Mouse (Mus musculus) hindbrain, embryonic 14.5 days (tissue): ENCODE measurements around the gene Uqcrc2. TPM values are rescaled to one million over a fixed set of nuclear protein-coding genes. Genes with fewer than 3 reads are reported as not detected.

Experiments used
- ATAC-seq: fragments of 200-750 bp; cut with Nextera tagmentation; 2 replicates; pipeline ENCODE4 v1.8.0; 2017; ENCODE audit warnings: moderate number of reproducible peaks, mild to moderate bottlenecking, moderate TSS enrichment, moderate library complexity; ENCODE audit not compliant: low FRiP score
- DNase-seq: peaks from one replicate; pipeline ENCODE4 v3.0.0-alpha.2; 2015; ENCODE audit warnings: low spot score
- H3K27ac ChIP-seq: fragments of 300-500 bp; sonication (generic); 2 replicates; pipeline ENCODE4 v1.5.1; 2014; ENCODE audit warnings: mild to moderate bottlenecking, moderate library complexity
- H3K27me3 ChIP-seq: fragments of 300-500 bp; sonication (generic); 2 replicates; pipeline ENCODE4 v1.6.1; 2014; ENCODE audit warnings: mild to moderate bottlenecking, low read length, mixed read lengths; ENCODE audit not compliant: control insufficient read depth, insufficient read depth
- H3K36me3 ChIP-seq: fragments of 300-500 bp; sonication (generic); replicated peaks from 2 replicates; pipeline ENCODE4 v1.6.1; 2014; ENCODE audit not compliant: control insufficient read depth, insufficient read depth
- H3K4me1 ChIP-seq: fragments of 300-500 bp; sonication (generic); replicated peaks from 2 replicates; pipeline ENCODE4 v1.6.1; 2014; ENCODE audit warnings: antibody characterized with exemption, low read length, mixed read lengths; ENCODE audit not compliant: control insufficient read depth, insufficient read depth
- H3K4me2 ChIP-seq: fragments of 300-500 bp; sonication (generic); replicated peaks from 2 replicates; pipeline ENCODE4 v1.6.1; 2014; ENCODE audit warnings: mild to moderate bottlenecking, moderate library complexity
- H3K4me3 ChIP-seq: fragments of 300-500 bp; sonication (generic); replicated peaks from 2 replicates; pipeline ENCODE4 v1.5.1; 2014; ENCODE audit warnings: mild to moderate bottlenecking, low read length
- H3K9ac ChIP-seq: fragments of 300-500 bp; sonication (generic); 2 replicates; pipeline ENCODE4 v1.6.1; 2014
- H3K9me3 ChIP-seq: fragments of 300-500 bp; sonication (generic); 2 replicates; pipeline ENCODE4 v1.6.1; 2016; ENCODE audit warnings: low read length; ENCODE audit not compliant: control insufficient read depth
- WGBS: fragments of 180-500 bp; shearing (Covaris S2); extraction: QIAGEN DNeasy Blood & Tissue Kit; methylation state at CpG from one replicate; pipeline ENCODE4 v1.1.7; 2014; 5-methylcytosine and 5-hydroxymethylcytosine counted together
- polyA plus RNA-seq: library from polyadenylated mRNA; unstranded; fragments of >200 nt; fragmentation: Nextera tagmentation; extraction: Ambion mirVana; gene quantifications from 2 replicates; pipeline ENCODE4 v1.2.1, GENCODE M21; 2014

Uqcrc2 gene
- polyA plus RNA-seq, 1 experiment from 2014 or later, result 249 TPM

GRCm38 (mm10) chr7:120635821-120636220 is 845 bp downstream of the Uqcrc2 start:
- under 1% methylated on average over 11 of the region's 11 CpGs for WGBS
- no peak for DNase-seq
- H3K27ac ChIP-seq, result peak overlapping the region; percentile 93

DNA sequence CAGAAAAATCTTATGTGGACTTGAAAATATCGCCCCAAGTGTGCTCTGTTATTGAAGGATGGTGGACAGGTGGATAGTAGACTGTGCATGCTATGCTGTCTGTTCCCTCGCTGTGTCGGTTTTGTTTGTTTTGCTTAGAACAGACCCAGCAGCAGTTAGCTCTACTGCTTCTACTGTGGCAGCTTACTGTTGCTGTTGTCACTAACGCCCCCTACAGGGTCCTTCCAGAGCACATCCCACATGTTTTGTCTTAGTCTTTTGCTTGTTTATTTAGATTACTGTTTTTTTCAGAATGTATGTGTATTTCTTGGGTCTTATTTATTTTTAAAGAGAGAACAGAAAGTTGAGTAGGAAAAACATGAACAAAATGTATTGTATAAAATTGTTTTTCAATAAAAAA is 8.2 kb downstream of the Uqcrc2 start:
- 70% methylated on average over 4 of the region's 4 CpGs for WGBS
- no peaks in the 10 kb centered on the region for H3K4me1 ChIP-seq
- H3K4me2 ChIP-seq, result no peak overlapping the region
- H3K27me3 ChIP-seq, result no peaks in the 10 kb centered on the region
- no peak overlapping the region for H3K4me3 ChIP-seq
- H3K27ac ChIP-seq, result no peak overlapping the region
- H3K36me3 ChIP-seq, result peaks cover 92% of the 10 kb centered on the region
- H3K9ac ChIP-seq, result no peak overlapping the region
- DNase-seq (no peak), ATAC-seq (no peak)
- H3K9me3 ChIP-seq, result no peaks in the 10 kb centered on the region

More at GRCm38 (mm10) chr7:120635821-120636220, 845 bp downstream of the Uqcrc2 start:
- no peak for ATAC-seq
- peak overlapping the region; percentile 91 for H3K4me2 ChIP-seq
- peak overlapping the region; percentile 95 for H3K9ac ChIP-seq
- peak overlapping the region; percentile 95 for H3K4me3 ChIP-seq
- peaks cover 31% of the 10 kb centered on the region for H3K36me3 ChIP-seq
- H3K9me3 ChIP-seq, result no peaks in the 10 kb centered on the region
- H3K4me1 ChIP-seq, result peaks cover 18% of the 10 kb centered on the region
- no peaks in the 10 kb centered on the region for H3K27me3 ChIP-seq

DNA sequence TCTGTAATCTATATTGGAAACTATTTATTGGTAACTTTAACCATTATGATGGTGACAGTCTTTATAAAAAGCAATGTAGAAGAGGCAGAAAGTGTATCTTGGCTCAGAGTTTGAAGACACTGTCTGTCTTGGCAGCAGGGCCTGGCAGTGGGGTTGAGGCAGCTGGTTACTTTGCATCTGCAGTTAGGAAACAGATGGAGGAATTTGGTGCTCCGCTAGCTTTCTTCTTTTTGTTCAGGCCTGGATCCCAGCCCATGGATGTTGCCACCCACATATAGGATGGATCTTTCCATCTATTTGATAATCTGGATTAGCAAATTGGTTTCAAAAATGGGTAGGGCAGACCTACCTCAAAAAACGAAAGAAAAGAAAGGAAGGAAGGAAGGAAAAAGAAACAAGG is 12.9 kb downstream of the Uqcrc2 start:
- Histone ChIP-seq H3K9me3 (no peaks in the 10 kb centered on the region), H3K4me2 (no peak overlapping the region), H3K36me3 (peaks cover 93% of the 10 kb centered on the region), H3K4me3 (no peak overlapping the region), H3K4me1 (no peaks in the 10 kb centered on the region), H3K27me3 (no peaks in the 10 kb centered on the region), H3K27ac (no peak overlapping the region), H3K9ac (no peak overlapping the region)
- no peak for ATAC-seq
- WGBS, result 85% methylated on average over 2 of the region's 2 CpGs
- DNase-seq, result no peak

- H3K36me3 ChIP-seq, result peaks cover 39% of the 10 kb centered on the region
Observed at GRCm38 (mm10) chr7:120662079-120662478, 27.1 kb downstream of the Uqcrc2 start.

GRCm38 (mm10) chr7:120670153-120670875 is 35.3 kb downstream of the Uqcrc2 start, which contains the start of gene Pdzd9:
Pdzd9 (minus strand) TSS chr7:120670343.
- H3K27me3 ChIP-seq, result no peaks in the 10 kb centered on the region
- no peak within 1 kb of the TSS for H3K9ac ChIP-seq
- H3K27ac ChIP-seq, result no peak within 1 kb of the TSS
- H3K4me3 ChIP-seq, result no peak within 1 kb of the TSS
- peak; percentile 89 for DNase-seq
- H3K4me2 ChIP-seq, result no peak within 1 kb of the TSS
- ATAC-seq, result peak; percentile 78; the same call in 1 of the 2 replicates
- 26% methylated on average over 14 of the region's 14 CpGs for WGBS
- H3K36me3 ChIP-seq, result no peaks in the 10 kb centered on the region
- no peaks in the 10 kb centered on the region for H3K9me3 ChIP-seq
- H3K4me1 ChIP-seq, result no peaks in the 10 kb centered on the region; the same call in 1 of the 2 replicates

More at GRCm38 (mm10) chr7:120662079-120662478, 27.1 kb downstream of the Uqcrc2 start:
- no peak for ATAC-seq
- no peak for DNase-seq
- no peaks in the 10 kb centered on the region for H3K4me1 ChIP-seq
- no peak overlapping the region for H3K27ac ChIP-seq
- no peaks in the 10 kb centered on the region for H3K9me3 ChIP-seq
- no peak overlapping the region for H3K4me3 ChIP-seq
- H3K9ac ChIP-seq, result no peak overlapping the region
- no peaks in the 10 kb centered on the region for H3K27me3 ChIP-seq
- H3K4me2 ChIP-seq, result no peak overlapping the region
- WGBS, result 93% methylated on average over 4 of the region's 4 CpGs

GRCm38 (mm10) chr7:120671271-120671670 is 36.3 kb downstream of the Uqcrc2 start:
- WGBS, result 85% methylated on average over 2 of the region's 2 CpGs
- Histone ChIP-seq H3K27ac (no peak overlapping the region), H3K27me3 (no peaks in the 10 kb centered on the region), H3K4me3 (no peak overlapping the region), H3K9ac (no peak overlapping the region), H3K36me3 (no peaks in the 10 kb centered on the region), H3K9me3 (no peaks in the 10 kb centered on the region), H3K4me2 (no peak overlapping the region), H3K4me1 (peaks cover 3% of the 10 kb centered on the region)
- ATAC-seq, result no peak
- no peak for DNase-seq

DNA sequence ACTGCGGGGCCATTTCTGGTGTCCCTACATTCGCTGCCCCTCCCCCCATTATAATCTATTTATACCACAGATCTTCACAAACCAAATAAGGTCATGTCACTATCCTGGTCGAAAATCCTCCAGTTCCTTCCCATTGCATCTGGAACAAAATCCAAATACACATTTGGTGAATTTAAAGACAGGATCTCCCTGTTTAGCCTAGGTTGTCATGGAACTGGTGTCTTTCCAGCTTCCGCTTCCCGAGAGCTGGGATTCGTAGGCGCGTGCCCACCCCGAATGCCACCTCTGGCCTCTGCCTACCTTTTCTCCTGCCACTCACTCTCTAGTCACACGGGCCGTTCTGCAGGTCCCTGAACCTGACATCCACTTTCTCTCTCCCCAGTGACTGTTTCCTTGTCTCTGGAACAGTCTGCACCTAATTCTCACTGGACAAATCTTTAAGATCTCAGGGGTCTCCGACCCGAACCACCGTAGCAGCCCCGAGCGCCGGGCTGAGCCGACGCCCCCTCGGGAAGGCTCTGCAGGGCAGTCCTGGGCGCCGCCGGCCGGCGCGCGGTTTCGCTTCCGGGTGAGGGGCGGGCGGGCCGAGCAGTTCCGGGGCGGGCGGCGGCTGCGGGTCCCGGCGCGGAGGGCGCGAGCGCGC is 42.1 kb downstream of the Uqcrc2 start, which contains the start of gene Mosmo:
Mosmo (plus strand) TSS at position 618 of the 643 bp plus-strand sequence.
- peaks cover 35% of the 10 kb centered on the region for H3K4me1 ChIP-seq
- peak within 1 kb of the TSS; percentile 89 for H3K9ac ChIP-seq
- H3K4me2 ChIP-seq, result peak within 1 kb of the TSS; percentile 78
- under 1% methylated on average over 44 of the region's 44 CpGs for WGBS
- H3K27me3 ChIP-seq, result no peaks in the 10 kb centered on the region
- DNase-seq (peak; percentile 80), ATAC-seq (peak; percentile 96)
- no peaks in the 10 kb centered on the region for H3K36me3 ChIP-seq
- H3K4me3 ChIP-seq, result peak within 1 kb of the TSS; percentile 95
- peak within 1 kb of the TSS; percentile 77 for H3K27ac ChIP-seq
- H3K9me3 ChIP-seq, result no peaks in the 10 kb centered on the region

DNA sequence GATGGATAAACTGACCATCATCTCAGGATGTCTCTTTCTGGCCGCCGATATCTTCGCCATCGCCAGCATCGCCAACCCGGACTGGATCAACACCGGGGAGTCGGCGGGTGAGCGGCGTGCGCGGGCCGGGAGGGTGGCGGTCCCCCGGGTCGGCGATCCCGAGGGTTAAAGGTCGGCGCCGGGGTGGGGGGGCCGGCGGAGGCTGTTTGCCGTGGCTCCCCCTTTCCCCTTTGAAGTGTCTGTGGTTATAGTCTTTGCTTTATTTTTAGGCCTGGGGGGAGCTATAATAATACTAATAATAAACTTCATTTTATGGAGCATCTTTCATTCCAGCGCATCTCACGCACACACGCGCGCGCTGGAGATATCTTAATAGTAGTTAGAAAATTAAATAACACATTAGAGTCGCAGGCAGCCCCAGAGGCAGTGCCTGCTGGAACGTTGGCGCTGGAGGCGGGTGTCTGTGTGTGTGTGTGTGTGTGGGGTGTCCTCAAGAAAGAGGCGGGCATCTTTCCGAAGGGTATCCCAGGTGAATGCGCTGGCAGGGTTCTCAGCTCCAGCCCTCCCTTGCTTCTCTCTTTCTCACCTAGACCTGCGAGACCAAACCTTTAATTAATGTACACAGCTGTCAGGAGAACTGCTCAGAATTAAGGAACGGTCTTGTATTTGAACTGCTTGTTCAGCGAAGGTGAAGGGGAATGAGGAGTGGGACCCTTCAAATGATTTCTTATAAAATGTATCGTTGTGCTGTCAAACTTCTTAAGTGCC is 43.0 kb downstream of the Uqcrc2 start:
- Histone ChIP-seq H3K9me3 (no peaks in the 10 kb centered on the region), H3K27me3 (no peaks in the 10 kb centered on the region), H3K36me3 (no peaks in the 10 kb centered on the region), H3K4me1 (peaks cover 35% of the 10 kb centered on the region), H3K27ac (peak overlapping the region; percentile 77), H3K9ac (peak overlapping the region; percentile 89), H3K4me2 (peak overlapping the region; percentile 78), H3K4me3 (peak overlapping the region; percentile 95)
- ATAC-seq (peak; percentile 76), DNase-seq (peak; percentile 52)
- WGBS, result 1% methylated on average over 42 of the region's 42 CpGs

- Histone ChIP-seq H3K4me2 (peak overlapping the region; percentile 78), H3K9ac (peak overlapping the region; percentile 89), H3K36me3 (no peaks in the 10 kb centered on the region), H3K4me3 (peak overlapping the region; percentile 95), H3K4me1 (peaks cover 35% of the 10 kb centered on the region), H3K27ac (no peak overlapping the region), H3K9me3 (no peaks in the 10 kb centered on the region), H3K27me3 (no peaks in the 10 kb centered on the region)
- ATAC-seq (no peak), DNase-seq (no peak)
- WGBS, result 57% methylated on average over 8 of the region's 8 CpGs
Observed at GRCm38 (mm10) chr7:120679023-120679422, 44.0 kb downstream of the Uqcrc2 start.
